17 mouse cellular contexts compared by ENCODE assay signal in the genomic region with DNA sequence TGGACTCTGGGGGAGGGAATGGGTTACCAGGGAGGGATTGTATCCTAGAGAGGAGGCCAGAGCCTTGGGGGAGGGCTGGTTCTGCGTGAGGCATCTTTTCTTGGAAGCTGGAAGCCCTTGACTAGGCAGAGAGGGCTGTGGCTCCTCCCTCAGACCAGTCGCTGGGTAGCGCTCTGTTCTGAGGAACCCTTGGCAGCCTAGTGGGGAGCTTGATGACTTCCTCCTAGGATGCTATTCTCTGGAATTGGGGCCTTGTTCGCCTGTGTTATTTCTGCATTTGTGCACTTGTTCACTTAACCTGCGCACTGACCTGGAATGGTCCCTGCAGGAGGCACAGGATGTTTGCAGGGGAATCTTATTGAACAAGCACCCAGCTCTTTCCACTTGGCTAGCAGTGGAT.
DNase-seq lines count a peak whose midpoint lies in the region; ATAC-seq and TF ChIP-seq lines count a peak whose summit lies in the region.
"Had no signal": no experiment of that assay in that cellular context is flagged by ENCODE, and none has a peak within 500 bp of the region (broad histone marks: within the 10 kb centered on the region; RNA-seq: fewer than 3 reads in every experiment).

No protein-coding gene starts in this region.

- H3K9ac ChIP-seq in hindbrain, postnatal 0 days (replicated peaks; ENCODE audit: low read length), result no peak overlapping the region
- H3K9ac ChIP-seq in hindbrain, embryonic 11.5 days (ENCODE audit: low read depth, low read length), result no peak overlapping the region

- WGBS in hindbrain, postnatal 0 days, result 51% methylated on average over 5 of the region's 5 CpGs
- WGBS in hindbrain, embryonic 11.5 days, result 51% methylated on average over 5 of the region's 5 CpGs

- no peak overlapping the region for H3K4me2 ChIP-seq in hindbrain, postnatal 0 days (ENCODE audit: low read depth, low read length)
- H3K4me2 ChIP-seq in hindbrain, embryonic 11.5 days (replicated peaks; ENCODE audit: low read depth, low read length), result no peak overlapping the region
- H3K4me2 ChIP-seq: midbrain, embryonic 11.5 days had no signal

- no peaks in the 10 kb centered on the region for H3K27me3 ChIP-seq in hindbrain, postnatal 0 days (ENCODE audit: insufficient read depth, low read length)
- no peaks in the 10 kb centered on the region for H3K27me3 ChIP-seq in hindbrain, embryonic 11.5 days (ENCODE audit: control insufficient read depth, insufficient read depth, low read length)

- peak; percentile 55 for ATAC-seq in hindbrain, postnatal 0 days
- ATAC-seq in hindbrain, embryonic 11.5 days (ENCODE audit: low FRiP score), result no peak

- peak; percentile 16; the same call in 1 of the 2 replicates for TF ChIP-seq CTCF in hindbrain, postnatal 0 days (IDR thresholded peaks at IDR 0.05; ENCODE audit: low read depth)
- no peak for TF ChIP-seq CTCF in brain, embryonic 14.5 days (IDR thresholded peaks at IDR 0.05; ENCODE audit: borderline replicate concordance, extremely low read depth, insufficient read depth, insufficient read length)

- no peak for TF ChIP-seq POLR2A in brain, embryonic 14.5 days (IDR thresholded peaks at IDR 0.05; ENCODE audit: borderline replicate concordance, extremely low read depth, insufficient read depth, insufficient read length, poor library complexity, severe bottlenecking)

- peak; percentile 37 for DNase-seq in hindbrain, postnatal 0 days (ENCODE audit: low spot score)
- DNase-seq in hindbrain, embryonic 11.5 days (ENCODE audit: low spot score), result no peak
- peak; percentile 90 for DNase-seq in Muller cell, postnatal 12 days (ENCODE audit: inconsistent ontology term)
- DNase-seq in brain, embryonic 14.5 days (ENCODE audit: low read depth), result peak; percentile 55
- peak; percentile 28 to 43 for DNase-seq in cerebellum, postnatal 25 days
- DNase-seq in urinary bladder, postnatal 4 days (ENCODE audit: low spot score in 2 of 2), result no peak
- DNase-seq in gastrocnemius, adult 18-20 months (ENCODE audit: low spot score), result no peak
- no peak for DNase-seq in lung, postnatal 25 days (ENCODE audit: low spot score)
- DNase-seq: adrenal gland, adult 8-10 months; heart, postnatal 10 days; layer of hippocampus, adult 9-11 months; liver; lung, adult 18-20 months; lung, postnatal 4 days; right cerebral cortex, postnatal 4 days had no signal

- H3K9me3 ChIP-seq in hindbrain, postnatal 0 days (ENCODE audit: low read length), result no peaks in the 10 kb centered on the region
- no peaks in the 10 kb centered on the region for H3K9me3 ChIP-seq in hindbrain, embryonic 11.5 days (ENCODE audit: control insufficient read depth, low read length)

- H3K4me3 ChIP-seq in hindbrain, postnatal 0 days (ENCODE audit: low read length), result no peak overlapping the region
- no peak overlapping the region for H3K4me3 ChIP-seq in hindbrain, embryonic 11.5 days (ENCODE audit: low read depth, low read length)

- H3K36me3 ChIP-seq in hindbrain, postnatal 0 days (ENCODE audit: insufficient read depth, low read length), result no peaks in the 10 kb centered on the region
- no peaks in the 10 kb centered on the region for H3K36me3 ChIP-seq in hindbrain, embryonic 11.5 days (ENCODE audit: control insufficient read depth, insufficient read depth, low read length)

- no peak overlapping the region for H3K27ac ChIP-seq in hindbrain, postnatal 0 days
- no peak overlapping the region for H3K27ac ChIP-seq in hindbrain, embryonic 11.5 days (ENCODE audit: low read depth, low read length)
- H3K27ac ChIP-seq: kidney, postnatal 0 days had no signal

- peaks cover 11% of the 10 kb centered on the region; the same call in 1 of the 2 replicates for H3K4me1 ChIP-seq in hindbrain, postnatal 0 days (ENCODE audit: insufficient read depth, low read length)
- H3K4me1 ChIP-seq in hindbrain, embryonic 11.5 days (replicated peaks; ENCODE audit: control insufficient read depth, insufficient read depth, low read length), result 0 out of 2 replicates have a peak, but pooled peaks cover under 1% of the 10 kb centered on the region

Comparison
In these comparisons a context has a peak if more than half of its experiments do, and no peak if none do; other contexts are left out.
1. DNase-seq: peak in hindbrain, postnatal 0 days (single experiment), Muller cell, postnatal 12 days (single experiment), brain, embryonic 14.5 days (single experiment) and cerebellum, postnatal 25 days (2 of 2); none in hindbrain, embryonic 11.5 days (single experiment), urinary bladder, postnatal 4 days (0 of 2), gastrocnemius, adult 18-20 months (single experiment) and lung, postnatal 25 days (single experiment).